Mouse (Mus musculus): ENCODE data around the gene 5730455P16Rik.
"Not testable (repeated sequence)": the region's sequence is repeated elsewhere in the genome, so short reads cannot be mapped to it uniquely, and the experiment has no call there.

GRCm38 (mm10) chr11:80378452-80379068 is 726 bp upstream of the 5730455P16Rik start:
- not testable (repeated sequence) for TF ChIP-seq CTCF (conservative IDR thresholded peaks at IDR 0.05; ENCODE audit: insufficient read depth, insufficient read length, low read depth, low read length); POLR2A (IDR thresholded peaks at IDR 0.05; ENCODE audit: low read depth, low read length)

All from kidney, adult 2 months (tissue).